Mouse (Mus musculus) regulatory T cell (primary cell): ENCODE data around the gene Olfr832.
"Not testable (repeated sequence)": the region's sequence is repeated elsewhere in the genome, so short reads cannot be mapped to it uniquely, and the experiment has no call there.

Experiments used
- in situ Hi-C: fragments of 300-600 bp; cut with MboI, MseI; formaldehyde crosslinking; loops from one replicate; pipeline ENCODE4 v1.15.1; 2025; ENCODE audit warnings: high pct_unique_total_duplicates

Gene Olfr832

GRCm38 (mm10) chr9:18936822-18937221 lies at the start of gene Olfr832:
Olfr832 (plus strand) TSS chr9:18937122.
- in situ Hi-C loops, result not testable (repeated sequence)

- in situ Hi-C loops, result not testable (repeated sequence)
These were observed 29.2 kb upstream of the Olfr832 start for GRCm38 (mm10) chr9:18907699-18908098.

DNA sequence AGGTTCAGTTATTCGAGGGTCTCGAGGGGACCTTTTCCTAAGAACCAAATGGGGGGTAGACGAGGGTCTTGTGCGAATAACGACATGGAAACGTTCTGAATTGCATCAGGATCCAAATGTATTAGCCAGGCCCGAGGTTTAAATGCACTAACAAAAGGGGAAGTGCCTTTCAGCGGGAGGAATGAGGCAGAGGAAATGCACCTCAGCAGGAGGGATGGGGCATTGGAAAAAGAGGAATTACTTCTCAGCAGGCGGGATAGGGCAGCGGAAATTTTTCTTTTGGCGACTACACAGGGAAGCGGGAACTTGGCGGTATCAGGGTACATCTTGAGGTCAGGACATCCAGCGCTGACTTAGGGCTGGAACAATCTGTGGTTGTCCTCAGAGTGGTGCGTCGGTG lies 9.0 kb upstream of the Olfr832 start:
- in situ Hi-C loops, result not testable (repeated sequence)

DNA sequence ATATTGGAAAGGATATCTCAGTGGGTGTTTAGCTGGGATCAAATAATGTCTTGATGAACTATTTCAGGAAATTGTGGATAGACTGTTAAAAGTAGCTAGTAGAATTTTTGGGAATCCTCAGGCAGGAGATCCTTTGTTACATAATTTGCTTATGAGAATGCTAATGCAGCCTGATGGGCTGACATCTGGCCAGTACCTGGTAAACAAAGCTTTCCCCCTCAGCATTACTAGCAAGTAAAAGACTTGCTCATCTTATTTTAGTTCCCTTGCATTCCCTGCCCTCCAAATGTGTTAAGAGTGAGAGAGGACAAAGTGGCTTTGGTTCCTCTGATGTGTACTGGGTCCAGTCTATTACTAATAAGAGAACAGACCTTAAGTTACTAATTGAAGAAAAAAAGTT lies 25.1 kb downstream of the Olfr832 start:
- in situ Hi-C loops, result no loop called here

DNA sequence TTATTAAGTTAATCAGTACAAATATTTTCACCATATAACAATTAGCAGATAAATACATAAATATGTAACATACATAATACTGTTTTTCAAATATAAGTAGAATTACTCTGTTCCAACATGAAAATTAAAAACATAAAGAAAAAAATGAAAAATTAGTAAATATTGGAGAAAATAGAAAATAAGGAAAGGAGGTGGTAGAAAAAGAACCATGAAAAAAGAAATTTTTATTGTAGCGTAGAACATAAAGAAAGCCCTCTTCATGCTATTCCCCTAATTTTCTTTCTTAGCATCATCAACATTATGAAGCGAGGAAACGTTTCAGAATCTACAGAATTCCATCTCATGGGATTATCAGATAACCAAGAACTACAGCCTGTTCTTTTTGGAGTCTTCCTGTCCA lies 50.8 kb downstream of the Olfr832 start, which contains the start of gene Olfr834:
Gene Olfr834, plus strand, starts transcription at position 301 of the 400 bp plus-strand sequence.
- in situ Hi-C loops, result no loop called here
